Mouse (Mus musculus): ENCODE data around the gene Zfp651.

- no peak for TF ChIP-seq GATA1 (IDR thresholded peaks at IDR 0.05; ENCODE audit: borderline replicate concordance, low read length)
- TF ChIP-seq FLI1 (IDR thresholded peaks at IDR 0.05; ENCODE audit: low read length) = no peak
These were observed 2.3 kb upstream of the Zfp651 start for GRCm38 (mm10) chr9:121756785-121757184.

Measured in megakaryocyte, embryonic 14.5 days (primary cell).